Mouse (Mus musculus): ENCODE results near the gene Tmem72.

DNA sequence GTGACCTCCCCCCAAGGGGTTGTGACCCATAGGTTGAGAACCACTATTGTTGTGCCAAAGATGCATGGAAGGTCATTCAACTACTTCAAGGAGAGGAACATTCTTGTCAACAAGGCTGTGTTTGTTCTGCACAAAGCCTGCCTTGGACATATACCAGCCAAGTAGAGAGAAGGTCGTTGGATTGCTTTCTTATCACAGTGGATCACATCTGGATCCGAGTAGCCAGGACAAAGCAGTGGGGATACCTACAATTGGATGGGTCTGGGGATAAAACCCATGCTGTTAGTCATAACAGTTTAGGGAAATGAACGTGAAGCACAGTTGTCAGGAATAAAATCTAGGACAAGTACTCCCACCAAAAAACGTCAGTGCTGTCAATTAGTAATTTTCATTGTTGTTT lies 72.8 kb downstream of the Tmem72 start:
- TF ChIP-seq POLR2A (IDR thresholded peaks at IDR 0.05; ENCODE audit: low read depth, low read length) (no peak), CTCF (IDR thresholded peaks at IDR 0.05; ENCODE audit: extremely low read depth, insufficient read length, insufficient replicate concordance, low read depth, low read length) (no peak)

All from small intestine, adult 2 months (tissue).